Comparison of ENCODE assay signal across 17 mouse cellular contexts in the genomic region with DNA sequence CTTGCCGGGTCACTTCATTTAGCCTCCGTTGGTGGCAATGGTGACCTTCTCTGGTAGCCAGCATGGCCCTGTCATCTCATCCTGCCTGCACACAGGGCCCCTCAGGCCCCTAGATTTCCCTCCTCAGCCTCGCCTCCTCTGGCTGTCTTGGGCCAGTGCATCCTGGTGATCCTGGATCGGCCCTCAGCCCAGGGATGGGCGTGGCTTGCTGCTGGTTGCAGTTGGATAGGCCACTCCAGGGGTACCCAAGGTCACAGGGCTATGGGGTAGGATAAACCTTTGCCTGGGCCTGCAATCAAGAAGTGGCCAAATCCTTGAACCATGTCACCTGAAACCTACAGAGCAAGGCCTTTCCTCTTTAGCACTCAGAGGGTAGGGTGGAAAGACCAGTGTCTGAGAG. TPM values are rescaled to one million over a fixed set of nuclear protein-coding genes. Genes with fewer than 3 reads are reported as not detected.
A peak's percentile ranks its signal among the peaks of the same experiment; 100 is the strongest.
DNase-seq lines count a peak whose midpoint lies in the region; ATAC-seq lines count a peak whose summit lies in the region.
"Had no signal": no experiment of that assay in that cellular context is flagged by ENCODE, and none has a peak within 500 bp of the region (broad histone marks: within the 10 kb centered on the region; RNA-seq: fewer than 3 reads in every experiment).

No protein-coding gene starts in this region.

- H3K36me3 ChIP-seq in heart, embryonic 12.5 days: peaks cover 7% of the 10 kb centered on the region
- H3K36me3 ChIP-seq in neural tube, embryonic 13.5 days: no peaks in the 10 kb centered on the region
- no peaks in the 10 kb centered on the region for H3K36me3 ChIP-seq in neural tube, embryonic 15.5 days
- H3K36me3 ChIP-seq in kidney, embryonic 15.5 days: peaks cover 7% of the 10 kb centered on the region
- H3K36me3 ChIP-seq: hindbrain, embryonic 15.5 days; midbrain, embryonic 15.5 days had no signal

- H3K4me3 ChIP-seq in heart, embryonic 12.5 days: no peak overlapping the region
- H3K4me3 ChIP-seq in neural tube, embryonic 13.5 days: no peak overlapping the region
- H3K4me3 ChIP-seq in neural tube, embryonic 15.5 days (replicated peaks): no peak overlapping the region
- no peak overlapping the region for H3K4me3 ChIP-seq in kidney, embryonic 15.5 days (replicated peaks)
- H3K4me3 ChIP-seq: hindbrain, embryonic 15.5 days; limb, embryonic 12.5 days; midbrain, embryonic 15.5 days had no signal

- H3K27ac ChIP-seq in heart, embryonic 12.5 days (ENCODE audit: poor library complexity, severe bottlenecking): no peak overlapping the region
- H3K27ac ChIP-seq in neural tube, embryonic 13.5 days (replicated peaks): 0 out of 2 replicates have a peak overlapping the region, but pooled peaks have one; percentile 18
- no peak overlapping the region for H3K27ac ChIP-seq in neural tube, embryonic 15.5 days (replicated peaks)
- peak overlapping the region; percentile 15; the same call in 1 of the 2 replicates for H3K27ac ChIP-seq in kidney, embryonic 15.5 days
- H3K27ac ChIP-seq: hindbrain, embryonic 15.5 days; limb, embryonic 12.5 days; macrophage; midbrain, embryonic 15.5 days had no signal

- no peak overlapping the region for H3K4me2 ChIP-seq in heart, embryonic 12.5 days
- no peak overlapping the region for H3K4me2 ChIP-seq in neural tube, embryonic 13.5 days
- no peak overlapping the region for H3K4me2 ChIP-seq in neural tube, embryonic 15.5 days
- no peak overlapping the region for H3K4me2 ChIP-seq in kidney, embryonic 15.5 days
- H3K4me2 ChIP-seq: hindbrain, embryonic 15.5 days; limb, embryonic 12.5 days; midbrain, embryonic 15.5 days had no signal

- intact Hi-C loops in heart, postnatal 14 days (cut with DNase I): no loop called here

- H3K4me1 ChIP-seq in heart, embryonic 12.5 days (replicated peaks): peaks cover 31% of the 10 kb centered on the region
- H3K4me1 ChIP-seq in neural tube, embryonic 13.5 days (replicated peaks): peaks cover 38% of the 10 kb centered on the region
- peaks cover 26% of the 10 kb centered on the region for H3K4me1 ChIP-seq in neural tube, embryonic 15.5 days
- H3K4me1 ChIP-seq in kidney, embryonic 15.5 days: peaks cover 57% of the 10 kb centered on the region

- ATAC-seq in heart, embryonic 12.5 days (ENCODE audit: insufficient number of reproducible peaks, low FRiP score): 0 out of 2 replicates have a peak, but pooled peaks have one; percentile 16
- ATAC-seq in neural tube, embryonic 13.5 days (ENCODE audit: low read depth): no peak
- ATAC-seq in neural tube, embryonic 15.5 days (ENCODE audit: low FRiP score): no peak
- peak; percentile 13; the same call in 1 of the 2 replicates for ATAC-seq in kidney, embryonic 15.5 days (replicated peaks; ENCODE audit: low FRiP score)
- no peak for ATAC-seq in cerebellum, adult (ENCODE audit: insufficient number of reproducible peaks, low FRiP score, low TSS enrichment)
- ATAC-seq: midbrain, embryonic 15.5 days had no signal

- peaks cover under 1% of the 10 kb centered on the region; the same call in 1 of the 2 replicates for H3K9me3 ChIP-seq in heart, embryonic 12.5 days (replicated peaks)
- H3K9me3 ChIP-seq in neural tube, embryonic 13.5 days: no peaks in the 10 kb centered on the region
- no peaks in the 10 kb centered on the region for H3K9me3 ChIP-seq in neural tube, embryonic 15.5 days (replicated peaks)
- no peaks in the 10 kb centered on the region for H3K9me3 ChIP-seq in kidney, embryonic 15.5 days (replicated peaks)
- H3K9me3 ChIP-seq: hindbrain, embryonic 15.5 days; limb, embryonic 12.5 days; midbrain, embryonic 15.5 days had no signal

- 46% methylated on average over 5 of the region's 5 CpGs for WGBS in heart, embryonic 12.5 days
- 53% methylated on average over 5 of the region's 5 CpGs for WGBS in neural tube, embryonic 13.5 days
- WGBS in neural tube, embryonic 15.5 days: 52% methylated on average over 5 of the region's 5 CpGs
- 41% methylated on average over 5 of the region's 5 CpGs for WGBS in kidney, embryonic 15.5 days

- H3K9ac ChIP-seq in heart, embryonic 12.5 days: no peak overlapping the region
- no peak overlapping the region for H3K9ac ChIP-seq in neural tube, embryonic 13.5 days
- no peak overlapping the region for H3K9ac ChIP-seq in neural tube, embryonic 15.5 days (replicated peaks)
- no peak overlapping the region for H3K9ac ChIP-seq in kidney, embryonic 15.5 days
- H3K9ac ChIP-seq: hindbrain, embryonic 15.5 days; limb, embryonic 12.5 days; midbrain, embryonic 15.5 days had no signal

- DNase-seq in heart, postnatal 14 days: no peak
- no peak for DNase-seq in left cerebral cortex, adult 18-20 months (ENCODE audit: low spot score in 2 of 2)
- no peak for DNase-seq in adrenal gland, postnatal 14 days
- DNase-seq: cerebellum, adult 11-12 months; gastrocnemius, postnatal 36 days; lung, adult 2 months; spleen, adult 18-20 months; thymus, postnatal 4 days had no signal

- no peaks in the 10 kb centered on the region for H3K27me3 ChIP-seq in heart, embryonic 12.5 days (replicated peaks)
- H3K27me3 ChIP-seq in neural tube, embryonic 13.5 days: no peaks in the 10 kb centered on the region
- no peaks in the 10 kb centered on the region for H3K27me3 ChIP-seq in neural tube, embryonic 15.5 days (replicated peaks)
- H3K27me3 ChIP-seq in kidney, embryonic 15.5 days: no peaks in the 10 kb centered on the region
- H3K27me3 ChIP-seq: hindbrain, embryonic 15.5 days; limb, embryonic 12.5 days; midbrain, embryonic 15.5 days had no signal

RNA-seq across cellular contexts. Expression of gene Fance, which starts 26.4 kb away (rescaled TPM):
- polyA plus RNA-seq in heart, embryonic 12.5 days (2016; fragmentation: Nextera tagmentation; extraction: Ambion mirVana): 21.8 and 23.0 TPM in 2 replicates
- 10 to 100 TPM; 12.8 to 14.2 TPM for total RNA-seq in heart, postnatal 14 days (2021)
- polyA plus RNA-seq in neural tube, embryonic 13.5 days (2015; fragmentation: Nextera tagmentation; extraction: Ambion mirVana): 23.2 and 23.3 TPM in 2 replicates
- polyA plus RNA-seq in neural tube, embryonic 15.5 days (2015; fragmentation: Nextera tagmentation; extraction: Ambion mirVana): 26.3 and 30.3 TPM in 2 replicates
- 28.4 and 33.7 TPM in 2 replicates for polyA plus RNA-seq in kidney, embryonic 15.5 days (2015; fragmentation: Nextera tagmentation; extraction: Ambion mirVana)
- 10 to 100 TPM; 25.4 to 25.5 TPM for total RNA-seq in left cerebral cortex, adult 18-20 months (2021)
- 20.5 and 29.6 TPM in 2 replicates for total RNA-seq in adrenal gland, postnatal 14 days (2021)

RNA-seq across cellular contexts. Expression of gene Rpl10a, which starts 41.3 kb away (rescaled TPM):
- 301 and 344 TPM in 2 replicates for polyA plus RNA-seq in heart, embryonic 12.5 days (2016; fragmentation: Nextera tagmentation; extraction: Ambion mirVana)
- 100 to 1,000 TPM; 411 to 471 TPM for total RNA-seq in heart, postnatal 14 days (2021)
- 381 and 408 TPM in 2 replicates for polyA plus RNA-seq in neural tube, embryonic 13.5 days (2015; fragmentation: Nextera tagmentation; extraction: Ambion mirVana)
- 329 and 387 TPM in 2 replicates for polyA plus RNA-seq in neural tube, embryonic 15.5 days (2015; fragmentation: Nextera tagmentation; extraction: Ambion mirVana)
- 643 and 689 TPM in 2 replicates for polyA plus RNA-seq in kidney, embryonic 15.5 days (2015; fragmentation: Nextera tagmentation; extraction: Ambion mirVana)
- 100 to 1,000 TPM; 322 to 334 TPM for total RNA-seq in left cerebral cortex, adult 18-20 months (2021)
- total RNA-seq in adrenal gland, postnatal 14 days (2021): 814 and 958 TPM in 2 replicates

RNA-seq across cellular contexts. Expression of gene Ppard, which starts 54.5 kb away (rescaled TPM):
- 1.1 and 1.4 TPM in 2 replicates for polyA plus RNA-seq in heart, embryonic 12.5 days (2016; fragmentation: Nextera tagmentation; extraction: Ambion mirVana)
- total RNA-seq in heart, postnatal 14 days (2021): 10 to 100 TPM; 37.7 to 39.4 TPM
- 1.4 and 2.6 TPM in 2 replicates for polyA plus RNA-seq in neural tube, embryonic 13.5 days (2015; fragmentation: Nextera tagmentation; extraction: Ambion mirVana)
- 1.3 and 1.7 TPM in 2 replicates for polyA plus RNA-seq in neural tube, embryonic 15.5 days (2015; fragmentation: Nextera tagmentation; extraction: Ambion mirVana)
- 2.3 and 2.7 TPM in 2 replicates for polyA plus RNA-seq in kidney, embryonic 15.5 days (2015; fragmentation: Nextera tagmentation; extraction: Ambion mirVana)
- total RNA-seq in left cerebral cortex, adult 18-20 months (2021): 10 to 100 TPM; 27.9 to 28.6 TPM
- total RNA-seq in adrenal gland, postnatal 14 days (2021): 36.1 and 39.8 TPM in 2 replicates

Comparison
In these comparisons a context has a peak if more than half of its experiments do, and no peak if none do; other contexts are left out.
1. H3K27ac ChIP-seq: peak in neural tube, embryonic 13.5 days (single experiment) and kidney, embryonic 15.5 days (single experiment); none in heart, embryonic 12.5 days (single experiment) and neural tube, embryonic 15.5 days (single experiment).
2. ATAC-seq: peak in heart, embryonic 12.5 days (single experiment) and kidney, embryonic 15.5 days (single experiment); none in neural tube, embryonic 13.5 days (single experiment), neural tube, embryonic 15.5 days (single experiment) and cerebellum, adult (single experiment).